Mouse (Mus musculus) erythroid progenitor cell, adult 5-6 weeks (primary cell): Measurements from ENCODE around the gene Mup9. TPM values are rescaled to one million over a fixed set of nuclear protein-coding genes. Genes with fewer than 3 reads are reported as not detected.
"Not testable (repeated sequence)": the region's sequence is repeated elsewhere in the genome, so short reads cannot be mapped to it uniquely, and the experiment has no call there.

ENCODE experiments used
- ATAC-seq: replicated peaks from 2 replicates; pipeline ENCODE4 v1.8.0; 2016; ENCODE audit warnings: moderate number of reproducible peaks, mild to moderate bottlenecking, moderate TSS enrichment, inconsistent platforms; ENCODE audit not compliant: poor library complexity, low FRiP score, severe bottlenecking
- total RNA-seq, 2 experiments: library from RNA; stranded (forward) in 1 of 2; stranded (reverse) in 1 of 2; fragments of 150-400 nt in 1 of 2; fragments of 186-747, 209-891 nt in 1 of 2; gene quantifications; 2 replicates each; pipeline versions ENCODE4 v1.2.3 to v1.2.4; 2015 to 2017; ENCODE audit warnings: low replicate concordance in 2 of 2

The Mup9 gene
- total RNA-seq (2015; ENCODE audit: low replicate concordance) (not detected in 2 replicates), total RNA-seq (2017; ENCODE audit: low replicate concordance) (not detected in 2 replicates)

- ATAC-seq = not testable (repeated sequence)
Observed at GRCm38 (mm10) chr4:60421852-60422251, at the start of gene Mup9. Mup9 (minus strand) TSS chr4:60421952.

Other genes starting within 250 kb of the Mup9 start
- gene Mup8, start 199.4 kb downstream of the Mup9 start, total RNA-seq (2015; ENCODE audit: low replicate concordance) = not detected in 2 replicates
- not detected in 2 replicates for gene Mup8, start 199.4 kb downstream of the Mup9 start, total RNA-seq (2017; ENCODE audit: low replicate concordance)
- gene Mup1, start 80.0 kb upstream of the Mup9 start, total RNA-seq (2015; ENCODE audit: low replicate concordance) = not detected in 2 replicates
- not detected in 2 replicates for gene Mup1, start 80.0 kb upstream of the Mup9 start, total RNA-seq (2017; ENCODE audit: low replicate concordance)
- not detected in 2 replicates for gene Mup10, start 160.2 kb upstream of the Mup9 start, total RNA-seq (2015; ENCODE audit: low replicate concordance)
- not detected in 2 replicates for gene Mup10, start 160.2 kb upstream of the Mup9 start, total RNA-seq (2017; ENCODE audit: low replicate concordance)
- gene Mup11, start 240.5 kb upstream of the Mup9 start, total RNA-seq (2015; ENCODE audit: low replicate concordance) = not detected in 2 replicates
- gene Mup11, start 240.5 kb upstream of the Mup9 start, total RNA-seq (2017; ENCODE audit: low replicate concordance) = not detected in 2 replicates